Mouse (Mus musculus): ENCODE data around the gene Il6. TPM values are rescaled to one million over a fixed set of nuclear protein-coding genes. Genes with fewer than 3 reads are reported as not detected.
"Not testable (repeated sequence)": the region's sequence is repeated elsewhere in the genome, so short reads cannot be mapped to it uniquely, and the experiment has no call there.

Gene Il6
- not detected in 2 replicates for polyA plus RNA-seq (2016; fragmentation: Nextera tagmentation; extraction: Ambion mirVana)

DNA sequence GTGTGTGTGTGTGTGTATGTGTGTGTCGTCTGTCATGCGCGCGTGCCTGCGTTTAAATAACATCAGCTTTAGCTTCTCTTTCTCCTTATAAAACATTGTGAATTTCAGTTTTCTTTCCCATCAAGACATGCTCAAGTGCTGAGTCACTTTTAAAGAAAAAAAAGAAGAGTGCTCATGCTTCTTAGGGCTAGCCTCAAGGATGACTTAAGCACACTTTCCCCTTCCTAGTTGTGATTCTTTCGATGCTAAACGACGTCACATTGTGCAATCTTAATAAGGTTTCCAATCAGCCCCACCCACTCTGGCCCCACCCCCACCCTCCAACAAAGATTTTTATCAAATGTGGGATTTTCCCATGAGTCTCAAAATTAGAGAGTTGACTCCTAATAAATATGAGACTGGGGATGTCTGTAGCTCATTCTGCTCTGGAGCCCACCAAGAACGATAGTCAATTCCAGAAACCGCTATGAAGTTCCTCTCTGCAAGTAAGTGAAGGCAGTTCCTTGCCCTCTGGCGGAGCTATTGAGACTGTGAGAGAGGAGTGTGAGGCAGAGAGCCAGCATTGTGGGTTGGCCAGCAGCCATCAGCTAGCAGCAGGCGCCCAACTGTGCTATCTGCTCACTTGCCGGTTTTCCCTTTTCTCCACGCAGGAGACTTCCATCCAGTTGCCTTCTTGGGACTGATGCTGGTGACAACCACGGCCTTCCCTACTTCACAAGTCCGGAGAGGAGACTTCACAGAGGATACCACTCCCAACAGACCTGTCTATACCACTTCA is at the start of gene Il6:
Il6 (plus strand) TSS at position 389 of the 778 bp plus-strand sequence.
- no peaks in the 10 kb centered on the region for H3K27me3 ChIP-seq (ENCODE audit: low read depth, poor library complexity, severe bottlenecking)
- 70% methylated on average over 16 of the region's 16 CpGs for WGBS
- DNase-seq (ENCODE audit: low spot score) = no peak

DNA sequence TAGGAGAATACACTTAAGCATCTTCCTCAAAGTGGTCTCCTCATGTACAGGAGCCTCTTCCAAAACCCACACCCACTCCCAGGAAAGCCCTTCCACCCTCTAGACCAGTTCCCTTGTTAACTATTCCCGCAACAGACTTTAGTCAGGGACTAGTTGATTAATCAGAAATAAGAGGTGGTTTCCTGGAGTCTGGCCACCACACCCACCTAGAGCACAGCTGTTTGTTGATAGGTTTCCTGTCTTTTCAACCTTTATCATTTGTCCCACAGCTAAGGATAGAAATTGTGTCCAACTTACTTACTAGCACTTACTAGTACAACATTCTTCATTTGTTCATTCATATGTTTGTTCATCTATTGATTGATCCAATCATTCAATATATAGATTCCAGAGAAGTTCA is 49.4 kb upstream of the Il6 start:
- no peaks in the 10 kb centered on the region for H3K9me3 ChIP-seq (replicated peaks)
- H3K4me3 ChIP-seq = no peak overlapping the region
- DNase-seq (ENCODE audit: low spot score) = no peak
- 82% methylated on average over 1 of the region's 1 CpGs for WGBS
- H3K27me3 ChIP-seq (ENCODE audit: low read depth, poor library complexity, severe bottlenecking) = no peaks in the 10 kb centered on the region
- H3K4me1 ChIP-seq = no peaks in the 10 kb centered on the region
- H3K36me3 ChIP-seq = no peaks in the 10 kb centered on the region
- H3K27ac ChIP-seq = no peak overlapping the region

More for the DNA sequence above, at the start of gene Il6:
- Histone ChIP-seq H3K27ac (no peak within 1 kb of the TSS), H3K9me3 (replicated peaks) (no peaks in the 10 kb centered on the region), H3K4me1 (no peaks in the 10 kb centered on the region), H3K4me3 (no peak within 1 kb of the TSS), H3K36me3 (no peaks in the 10 kb centered on the region)

GRCm38 (mm10) chr5:29970212-29970611 is 42.7 kb upstream of the Il6 start:
- Histone ChIP-seq H3K9me3 (replicated peaks) (no peaks in the 10 kb centered on the region), H3K4me3 (no peak overlapping the region), H3K27ac (no peak overlapping the region), H3K4me1 (no peaks in the 10 kb centered on the region), H3K36me3 (no peaks in the 10 kb centered on the region), H3K27me3 (ENCODE audit: low read depth, poor library complexity, severe bottlenecking) (no peaks in the 10 kb centered on the region)
- 71% methylated on average over 1 of the region's 1 CpGs for WGBS
- no peak for DNase-seq (ENCODE audit: low spot score)

- Histone ChIP-seq H3K27ac (no peak overlapping the region), H3K9me3 (replicated peaks) (no peaks in the 10 kb centered on the region), H3K36me3 (no peaks in the 10 kb centered on the region), H3K27me3 (ENCODE audit: low read depth, poor library complexity, severe bottlenecking) (no peaks in the 10 kb centered on the region), H3K4me1 (no peaks in the 10 kb centered on the region), H3K4me3 (no peak overlapping the region)
- no peak for DNase-seq (ENCODE audit: low spot score)
- WGBS = 91% methylated on average over 5 of the region's 5 CpGs
These were observed 40.1 kb upstream of the Il6 start for GRCm38 (mm10) chr5:29972796-29973195.

DNA sequence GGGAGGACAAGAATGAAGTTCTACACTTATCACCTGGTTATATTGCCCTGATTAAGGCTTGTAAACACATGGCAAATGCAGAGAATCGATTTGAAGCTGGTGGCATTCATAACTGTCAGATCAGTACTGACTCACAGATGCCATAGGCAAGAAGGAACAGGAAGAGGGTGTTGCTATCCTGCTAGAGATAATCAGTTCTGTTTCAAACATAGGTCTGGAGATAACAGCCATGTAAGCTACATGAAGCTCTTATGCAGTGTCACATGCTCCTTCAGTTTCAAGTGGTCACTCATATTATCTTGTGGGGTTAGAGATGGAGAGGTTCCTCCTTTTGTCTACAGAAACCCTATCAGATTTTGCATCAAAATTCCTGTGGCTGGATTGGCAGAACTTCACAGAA is 39.4 kb upstream of the Il6 start:
- H3K36me3 ChIP-seq = no peaks in the 10 kb centered on the region
- WGBS = 76% methylated on average over 1 of the region's 1 CpGs

DNA sequence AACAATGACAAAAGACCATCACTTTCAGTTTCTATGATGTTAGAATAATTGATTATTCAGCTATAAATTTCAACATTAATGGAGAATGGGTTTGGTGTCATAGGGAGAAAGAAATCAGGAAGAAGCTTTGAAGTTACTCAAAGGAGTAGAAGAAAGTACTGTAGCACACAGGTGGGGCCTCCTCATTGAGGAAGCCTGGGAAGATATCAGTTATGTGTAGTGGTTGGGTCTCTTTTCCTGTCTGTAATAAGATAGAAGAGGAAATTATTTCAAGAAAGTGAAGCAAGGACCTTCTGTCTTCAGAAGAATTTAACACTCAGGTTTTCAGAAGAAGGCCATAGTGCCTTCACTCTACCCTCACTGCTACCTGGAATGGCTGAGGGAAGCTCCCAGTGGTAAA is 38.8 kb upstream of the Il6 start:
- H3K27me3 ChIP-seq (ENCODE audit: low read depth, poor library complexity, severe bottlenecking) = no peaks in the 10 kb centered on the region
- H3K9me3 ChIP-seq (replicated peaks) = no peaks in the 10 kb centered on the region
- H3K4me3 ChIP-seq = no peak overlapping the region
- no peak for DNase-seq (ENCODE audit: low spot score)
- H3K36me3 ChIP-seq = no peaks in the 10 kb centered on the region
- no peaks in the 10 kb centered on the region for H3K4me1 ChIP-seq
- H3K27ac ChIP-seq = no peak overlapping the region

More for the DNA sequence above, 39.4 kb upstream of the Il6 start:
- Histone ChIP-seq H3K9me3 (replicated peaks) (no peaks in the 10 kb centered on the region), H3K27ac (no peak overlapping the region), H3K4me3 (no peak overlapping the region), H3K4me1 (no peaks in the 10 kb centered on the region), H3K27me3 (ENCODE audit: low read depth, poor library complexity, severe bottlenecking) (no peaks in the 10 kb centered on the region)
- DNase-seq (ENCODE audit: low spot score) = no peak

- H3K36me3 ChIP-seq = no peaks in the 10 kb centered on the region
- 93% methylated on average over 1 of the region's 1 CpGs for WGBS
- no peak overlapping the region for H3K4me3 ChIP-seq
- no peaks in the 10 kb centered on the region for H3K9me3 ChIP-seq (replicated peaks)
- no peaks in the 10 kb centered on the region for H3K27me3 ChIP-seq (ENCODE audit: low read depth, poor library complexity, severe bottlenecking)
- DNase-seq (ENCODE audit: low spot score) = no peak
- H3K4me1 ChIP-seq = no peaks in the 10 kb centered on the region
- H3K27ac ChIP-seq = no peak overlapping the region
These were observed 19.3 kb upstream of the Il6 start for GRCm38 (mm10) chr5:29993583-29993982.

- H3K9me3 ChIP-seq (replicated peaks) = no peaks in the 10 kb centered on the region
- no peaks in the 10 kb centered on the region for H3K27me3 ChIP-seq (ENCODE audit: low read depth, poor library complexity, severe bottlenecking)
- WGBS = 96% methylated on average over 1 of the region's 1 CpGs
- no peaks in the 10 kb centered on the region for H3K4me1 ChIP-seq
- H3K36me3 ChIP-seq = no peaks in the 10 kb centered on the region
- DNase-seq (ENCODE audit: low spot score) = no peak
- H3K4me3 ChIP-seq = no peak overlapping the region
- H3K27ac ChIP-seq = no peak overlapping the region
These were observed 18.6 kb upstream of the Il6 start for GRCm38 (mm10) chr5:29994344-29994743.

DNA sequence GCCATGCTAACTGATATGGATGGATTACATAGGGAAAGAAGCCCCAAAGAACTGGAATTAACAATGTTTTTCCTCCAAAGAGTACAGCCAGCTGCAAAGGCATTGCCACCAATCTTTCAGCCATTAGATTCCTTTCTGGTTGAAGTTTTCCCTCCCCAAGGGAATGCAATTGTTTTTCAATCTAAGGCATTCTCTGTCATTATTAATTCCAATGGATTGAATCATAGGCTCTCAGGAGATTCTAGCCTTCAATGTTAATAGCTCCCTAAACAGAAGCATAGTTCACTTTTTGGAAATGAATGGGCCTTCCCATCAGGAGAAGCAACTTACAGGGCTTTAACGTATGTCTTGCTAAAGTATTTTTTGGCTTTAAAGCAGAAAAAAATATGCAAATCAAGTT is 15.6 kb upstream of the Il6 start:
- DNase-seq (ENCODE audit: low spot score) = no peak
- no peaks in the 10 kb centered on the region for H3K27me3 ChIP-seq (ENCODE audit: low read depth, poor library complexity, severe bottlenecking)
- no peak overlapping the region for H3K27ac ChIP-seq
- no peak overlapping the region for H3K4me3 ChIP-seq
- H3K36me3 ChIP-seq = no peaks in the 10 kb centered on the region
- 88% methylated on average over 1 of the region's 1 CpGs for WGBS
- H3K4me1 ChIP-seq = no peaks in the 10 kb centered on the region
- H3K9me3 ChIP-seq (replicated peaks) = no peaks in the 10 kb centered on the region

- Histone ChIP-seq H3K4me3 (no peak overlapping the region), H3K27me3 (ENCODE audit: low read depth, poor library complexity, severe bottlenecking) (no peaks in the 10 kb centered on the region), H3K36me3 (no peaks in the 10 kb centered on the region), H3K9me3 (replicated peaks) (no peaks in the 10 kb centered on the region), H3K4me1 (no peaks in the 10 kb centered on the region), H3K27ac (no peak overlapping the region)
- WGBS = 90% methylated on average over 3 of the region's 3 CpGs
- no peak for DNase-seq (ENCODE audit: low spot score)
These were observed 12.0 kb upstream of the Il6 start for GRCm38 (mm10) chr5:30000921-30001320.

DNA sequence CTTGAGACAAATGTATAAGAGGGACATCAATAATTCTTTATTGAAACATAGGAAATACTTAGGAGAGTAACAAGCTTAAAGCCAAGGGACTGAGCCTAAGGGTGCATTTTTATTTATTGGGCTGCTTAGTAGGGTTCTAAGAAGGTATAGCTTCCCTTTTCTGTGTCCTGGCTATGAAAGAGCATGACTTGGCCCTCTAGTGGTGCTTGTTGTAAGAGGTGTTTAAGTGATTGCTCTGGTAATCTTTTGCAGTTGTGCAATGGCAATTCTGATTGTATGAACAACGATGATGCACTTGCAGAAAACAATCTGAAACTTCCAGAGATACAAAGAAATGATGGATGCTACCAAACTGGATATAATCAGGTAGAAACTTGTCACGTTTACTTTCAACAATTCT is 1.7 kb downstream of the Il6 start:
- Histone ChIP-seq H3K27ac (no peak overlapping the region), H3K4me3 (no peak overlapping the region), H3K27me3 (ENCODE audit: low read depth, poor library complexity, severe bottlenecking) (no peaks in the 10 kb centered on the region), H3K4me1 (no peaks in the 10 kb centered on the region), H3K36me3 (no peaks in the 10 kb centered on the region), H3K9me3 (replicated peaks) (no peaks in the 10 kb centered on the region)
- 62% methylated on average over 2 of the region's 2 CpGs for WGBS
- no peak for DNase-seq (ENCODE audit: low spot score)

GRCm38 (mm10) chr5:30035862-30036261 is 22.9 kb downstream of the Il6 start:
- 89% methylated on average over 4 of the region's 4 CpGs for WGBS
- H3K36me3 ChIP-seq; H3K4me1 ChIP-seq; H3K27me3 ChIP-seq (ENCODE audit: low read depth, poor library complexity, severe bottlenecking); DNase-seq (ENCODE audit: low spot score); H3K27ac ChIP-seq; H3K4me3 ChIP-seq; H3K9me3 ChIP-seq (replicated peaks): not testable (repeated sequence)

DNA sequence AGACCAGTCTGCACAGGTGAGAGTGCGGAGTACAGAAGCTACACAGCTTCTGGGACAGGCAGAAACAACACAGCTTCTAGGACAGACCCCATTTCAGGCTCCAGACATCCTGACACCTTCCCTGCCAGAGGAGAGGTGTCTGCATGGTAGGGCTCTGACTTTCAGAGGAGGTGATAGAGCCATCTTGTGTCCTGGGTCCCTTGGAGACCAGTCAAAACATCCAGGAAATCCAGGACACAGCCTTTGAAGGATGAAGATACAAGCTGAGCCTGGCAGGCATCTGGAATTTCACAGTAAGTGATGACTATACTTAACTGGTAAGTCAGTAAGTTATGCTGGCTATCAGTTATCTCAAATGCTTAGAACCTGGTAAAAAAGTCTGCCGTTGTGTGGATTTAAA is 24.2 kb downstream of the Il6 start:
- 88% methylated on average over 2 of the region's 2 CpGs for WGBS
- H3K4me3 ChIP-seq; DNase-seq (ENCODE audit: low spot score); H3K27ac ChIP-seq; H3K36me3 ChIP-seq; H3K27me3 ChIP-seq (ENCODE audit: low read depth, poor library complexity, severe bottlenecking); H3K4me1 ChIP-seq; H3K9me3 ChIP-seq (replicated peaks): not testable (repeated sequence)

GRCm38 (mm10) chr5:30039324-30039723 is 26.4 kb downstream of the Il6 start:
- H3K4me3 ChIP-seq; DNase-seq (ENCODE audit: low spot score); H3K36me3 ChIP-seq; H3K27ac ChIP-seq; H3K9me3 ChIP-seq (replicated peaks); H3K27me3 ChIP-seq (ENCODE audit: low read depth, poor library complexity, severe bottlenecking); H3K4me1 ChIP-seq: not testable (repeated sequence)
- WGBS = 94% methylated on average over 5 of the region's 5 CpGs
